In genomic region chr3:111069843-111070242, GRCm38 (mm10) we compare ENCODE assay signal across 13 mouse cellular contexts.
A peak's percentile ranks its signal among the peaks of the same experiment; 100 is the strongest.
DNase-seq lines count a peak whose midpoint lies in the region; ATAC-seq and TF ChIP-seq lines count a peak whose summit lies in the region.
"Had no signal": no experiment of that assay in that cellular context is flagged by ENCODE, and none has a peak within 500 bp of the region (broad histone marks: within the 10 kb centered on the region; RNA-seq: fewer than 3 reads in every experiment).

No protein-coding gene starts in this region.

- no peaks in the 10 kb centered on the region for H3K4me1 ChIP-seq in embryonic facial prominence, embryonic 14.5 days (ENCODE audit: control insufficient read depth, insufficient read depth, low read length)
- no peaks in the 10 kb centered on the region for H3K4me1 ChIP-seq in hindbrain, embryonic 16.5 days (ENCODE audit: control insufficient read depth, insufficient read depth, low read depth, low read length)
- H3K4me1 ChIP-seq in neural tube, embryonic 14.5 days (ENCODE audit: control insufficient read depth, insufficient read depth, low read length): no peaks in the 10 kb centered on the region
- no peaks in the 10 kb centered on the region for H3K4me1 ChIP-seq in kidney, adult 2 months (ENCODE audit: control insufficient read depth, insufficient read depth, low read length)
- H3K4me1 ChIP-seq: embryonic facial prominence, embryonic 15.5 days; heart, embryonic 13.5 days had no signal

- no peak for TF ChIP-seq POLR2A in kidney, adult 2 months (IDR thresholded peaks at IDR 0.05; ENCODE audit: low read depth, low read length)

- H3K9ac ChIP-seq in embryonic facial prominence, embryonic 14.5 days (ENCODE audit: low read depth, low read length): no peak overlapping the region
- no peak overlapping the region for H3K9ac ChIP-seq in hindbrain, embryonic 16.5 days (ENCODE audit: low read depth, low read length)
- no peak overlapping the region for H3K9ac ChIP-seq in neural tube, embryonic 14.5 days (replicated peaks; ENCODE audit: low read depth, low read length)
- H3K9ac ChIP-seq: embryonic facial prominence, embryonic 15.5 days; heart, embryonic 13.5 days; liver, embryonic 14.5 days had no signal

- H3K9me3 ChIP-seq in embryonic facial prominence, embryonic 14.5 days (ENCODE audit: control insufficient read depth, low read length): no peaks in the 10 kb centered on the region
- no peaks in the 10 kb centered on the region for H3K9me3 ChIP-seq in hindbrain, embryonic 16.5 days (ENCODE audit: control insufficient read depth, low read length)
- no peaks in the 10 kb centered on the region for H3K9me3 ChIP-seq in neural tube, embryonic 14.5 days (ENCODE audit: control insufficient read depth, low read length)
- H3K9me3 ChIP-seq: embryonic facial prominence, embryonic 15.5 days; heart, embryonic 13.5 days had no signal

- no peak overlapping the region for H3K4me3 ChIP-seq in embryonic facial prominence, embryonic 14.5 days (ENCODE audit: low read depth, low read length)
- H3K4me3 ChIP-seq in hindbrain, embryonic 16.5 days (ENCODE audit: low read length): no peak overlapping the region
- no peak overlapping the region for H3K4me3 ChIP-seq in neural tube, embryonic 14.5 days (ENCODE audit: low read depth, low read length)
- no peak overlapping the region for H3K4me3 ChIP-seq in kidney, adult 2 months (ENCODE audit: insufficient read depth, low read depth, low read length)
- H3K4me3 ChIP-seq: embryonic facial prominence, embryonic 15.5 days; heart, embryonic 13.5 days had no signal

- no peak overlapping the region for H3K4me2 ChIP-seq in embryonic facial prominence, embryonic 14.5 days (ENCODE audit: low read depth, low read length)
- no peak overlapping the region for H3K4me2 ChIP-seq in hindbrain, embryonic 16.5 days (ENCODE audit: low read length)
- no peak overlapping the region for H3K4me2 ChIP-seq in neural tube, embryonic 14.5 days (ENCODE audit: low read depth, low read length)
- H3K4me2 ChIP-seq: embryonic facial prominence, embryonic 15.5 days; heart, embryonic 13.5 days had no signal

- peak; percentile 3 to 12 for DNase-seq in layer of hippocampus, postnatal 10 days (ENCODE audit: low spot score in 2 of 2)
- DNase-seq in layer of hippocampus, postnatal 25 days (ENCODE audit: extremely low spot score in 1 of 2, low spot score in 1 of 2): no peak
- peak; percentile 11 for DNase-seq in embryonic facial prominence, embryonic 14.5 days (ENCODE audit: low spot score)
- DNase-seq in kidney, adult 2 months: no peak
- no peak for DNase-seq in urinary bladder, adult 18-20 months (ENCODE audit: low spot score in 2 of 2)
- DNase-seq: gastrocnemius, postnatal 10 days; spleen, adult 18-20 months had no signal

- no peaks in the 10 kb centered on the region for H3K27me3 ChIP-seq in embryonic facial prominence, embryonic 14.5 days (replicated peaks; ENCODE audit: control insufficient read depth, insufficient read depth, low read length)
- no peaks in the 10 kb centered on the region for H3K27me3 ChIP-seq in hindbrain, embryonic 16.5 days (replicated peaks; ENCODE audit: control insufficient read depth, insufficient read depth, low read length)
- H3K27me3 ChIP-seq in neural tube, embryonic 14.5 days (ENCODE audit: control insufficient read depth, insufficient read depth, low read length): no peaks in the 10 kb centered on the region
- H3K27me3 ChIP-seq in kidney, adult 2 months (replicated peaks; ENCODE audit: control insufficient read depth, insufficient read depth, low read length): no peaks in the 10 kb centered on the region
- H3K27me3 ChIP-seq: embryonic facial prominence, embryonic 15.5 days; heart, embryonic 13.5 days had no signal

- H3K36me3 ChIP-seq in embryonic facial prominence, embryonic 14.5 days (ENCODE audit: control insufficient read depth, insufficient read depth, low read length): no peaks in the 10 kb centered on the region
- no peaks in the 10 kb centered on the region for H3K36me3 ChIP-seq in hindbrain, embryonic 16.5 days (ENCODE audit: control insufficient read depth, insufficient read depth, low read length)
- no peaks in the 10 kb centered on the region for H3K36me3 ChIP-seq in neural tube, embryonic 14.5 days (ENCODE audit: control insufficient read depth, insufficient read depth, low read length)
- H3K36me3 ChIP-seq in kidney, adult 2 months (ENCODE audit: control insufficient read depth, insufficient read depth, low read length): no peaks in the 10 kb centered on the region
- H3K36me3 ChIP-seq: embryonic facial prominence, embryonic 15.5 days; heart, embryonic 13.5 days had no signal

- TF ChIP-seq CTCF in kidney, adult 2 months (conservative IDR thresholded peaks at IDR 0.05; ENCODE audit: insufficient read depth, insufficient read length, low read depth, low read length): no peak

- no peak overlapping the region for H3K27ac ChIP-seq in embryonic facial prominence, embryonic 14.5 days (replicated peaks; ENCODE audit: low read depth, low read length)
- H3K27ac ChIP-seq in hindbrain, embryonic 16.5 days (ENCODE audit: low read depth, low read length): no peak overlapping the region
- H3K27ac ChIP-seq in neural tube, embryonic 14.5 days (ENCODE audit: low read depth, low read length): no peak overlapping the region
- no peak overlapping the region for H3K27ac ChIP-seq in kidney, adult 2 months (ENCODE audit: insufficient read depth, low read depth, low read length)
- H3K27ac ChIP-seq: embryonic facial prominence, embryonic 15.5 days; heart, embryonic 13.5 days; liver, embryonic 14.5 days; macrophage had no signal

- 39% methylated on average over 2 of the region's 2 CpGs for WGBS in embryonic facial prominence, embryonic 14.5 days
- 35% methylated on average over 2 of the region's 2 CpGs for WGBS in hindbrain, embryonic 16.5 days
- 56% methylated on average over 2 of the region's 2 CpGs for WGBS in neural tube, embryonic 14.5 days
- 67% methylated on average over 2 of the region's 2 CpGs for WGBS in kidney, adult 2 months

- no peak; the same call in 1 of the 2 replicates for ATAC-seq in embryonic facial prominence, embryonic 14.5 days (ENCODE audit: low read depth)
- ATAC-seq in hindbrain, embryonic 16.5 days: peak; percentile 42; the same call in 1 of the 2 replicates
- peak; percentile 83; the same call in 1 of the 2 replicates for ATAC-seq in neural tube, embryonic 14.5 days (ENCODE audit: low read depth)

Comparison
In these comparisons a context has a peak if more than half of its experiments do, and no peak if none do; other contexts are left out.
1. DNase-seq: peak in layer of hippocampus, postnatal 10 days (2 of 2) and embryonic facial prominence, embryonic 14.5 days (single experiment); none in layer of hippocampus, postnatal 25 days (0 of 2), kidney, adult 2 months (single experiment) and urinary bladder, adult 18-20 months (0 of 2).